Mouse (Mus musculus) v-Abl transformed pro-B cells (cell line): ENCODE measurements around the gene Rsrc1.

Experiments
- in situ Hi-C, 2 experiments: fragments of 400-800 bp; cut with MboI; formaldehyde crosslinking; loops; one replicate each; pipeline ENCODE4 v1.15.1; 2025; ENCODE audit not compliant: unreplicated experiment in 2 of 2

Gene Rsrc1

DNA sequence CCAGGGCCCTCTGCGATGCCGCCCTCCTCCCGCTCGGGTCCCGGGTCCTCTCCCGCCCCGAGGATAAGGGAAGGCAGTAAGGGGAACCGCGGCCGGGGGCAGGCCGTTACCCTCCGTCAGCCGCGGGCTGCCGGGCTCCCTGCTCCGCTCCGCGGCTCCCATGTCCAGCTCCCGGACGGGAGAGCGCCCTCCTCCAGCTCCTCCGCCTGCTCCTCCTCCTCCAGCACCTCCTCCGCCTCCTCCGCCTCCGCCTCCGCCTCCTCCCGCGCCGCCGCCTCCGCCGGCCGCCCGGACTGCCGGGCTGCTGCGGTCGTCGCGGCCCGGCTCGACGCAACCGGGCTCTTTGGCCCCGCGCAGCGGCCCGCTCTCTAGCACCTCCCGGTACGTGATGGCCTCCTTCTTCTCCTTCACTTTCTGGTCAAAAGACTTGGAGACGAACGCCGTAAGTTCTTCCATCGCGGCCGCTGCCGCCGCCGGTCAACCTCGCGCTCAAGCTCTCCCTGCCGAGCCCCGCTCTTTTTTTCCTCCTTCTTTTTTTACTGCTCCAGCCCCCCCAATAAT is at the start of gene Rsrc1:
Rsrc1 (plus strand) TSS at position 290 of the 561 bp plus-strand sequence.
- in situ Hi-C loops: loop anchor here (5.0 to 25.0 kb wide), 10 partner anchors 361 to 1706 kb away; partner anchors contain the start of genes Ccnl1 (in 2 of the 2), Il12a (in 1 of the 2), Ssr3 (in 1 of the 2) and Tiparp (in 1 of the 2)

DNA sequence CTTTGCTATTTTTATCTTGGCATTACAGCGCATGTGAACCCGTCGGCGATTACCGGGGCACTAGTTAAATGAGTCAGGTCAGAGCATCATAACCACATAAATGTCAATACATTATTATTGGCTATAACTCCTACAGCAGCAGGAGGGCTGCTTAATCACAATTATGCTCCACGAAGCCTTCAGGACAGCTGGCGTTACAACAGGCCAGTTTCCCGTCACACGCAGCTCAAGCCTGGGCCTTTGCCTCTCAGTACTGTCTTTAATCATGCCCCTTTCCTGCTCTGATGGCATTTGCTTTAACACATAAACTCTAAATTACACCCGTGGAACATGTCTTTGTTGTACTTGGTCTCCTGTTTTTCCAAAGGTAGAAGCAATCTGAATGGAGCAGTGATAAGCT is 41.5 kb upstream of the Rsrc1 start:
- in situ Hi-C loops: no loop called here

DNA sequence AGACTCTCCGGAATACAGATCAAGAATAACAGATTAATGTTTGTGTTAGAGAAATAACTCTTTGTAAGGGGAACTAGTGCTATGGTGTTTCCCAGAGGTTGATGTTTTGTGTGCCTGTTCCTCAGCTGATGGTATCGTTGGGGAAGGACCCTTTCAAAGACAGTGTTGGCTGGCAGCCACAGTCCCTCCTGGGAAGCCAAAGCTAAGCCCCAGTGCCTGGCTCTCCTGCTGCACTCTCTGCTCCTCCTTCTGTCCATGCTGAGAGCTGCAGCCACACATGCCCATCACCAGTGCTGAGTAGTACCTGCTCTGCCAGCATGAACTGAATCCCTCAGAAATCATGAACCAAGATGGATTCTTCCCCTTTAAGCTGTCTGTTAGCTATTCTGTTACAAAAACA is 26.1 kb upstream of the Rsrc1 start:
- in situ Hi-C loops: no loop called here

DNA sequence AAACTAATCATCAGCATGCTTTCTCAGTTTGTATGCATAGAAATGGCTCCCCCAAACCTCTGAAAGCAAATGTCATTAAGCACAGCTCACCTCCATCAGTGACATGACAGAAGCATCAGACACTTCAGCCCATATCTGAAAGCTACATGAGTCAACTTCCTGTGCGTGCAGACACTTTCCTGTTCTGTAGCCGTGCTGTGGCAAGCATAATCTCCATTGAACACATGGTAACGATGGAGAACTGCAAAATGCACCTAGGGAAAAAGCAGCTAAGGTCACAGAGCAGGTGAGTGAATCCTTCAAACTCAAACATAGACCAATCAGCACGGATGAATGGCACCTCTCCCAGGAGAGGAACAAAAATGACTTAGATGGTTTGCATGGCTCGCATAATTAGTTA is 21.2 kb upstream of the Rsrc1 start:
- in situ Hi-C loops: no loop called here

DNA sequence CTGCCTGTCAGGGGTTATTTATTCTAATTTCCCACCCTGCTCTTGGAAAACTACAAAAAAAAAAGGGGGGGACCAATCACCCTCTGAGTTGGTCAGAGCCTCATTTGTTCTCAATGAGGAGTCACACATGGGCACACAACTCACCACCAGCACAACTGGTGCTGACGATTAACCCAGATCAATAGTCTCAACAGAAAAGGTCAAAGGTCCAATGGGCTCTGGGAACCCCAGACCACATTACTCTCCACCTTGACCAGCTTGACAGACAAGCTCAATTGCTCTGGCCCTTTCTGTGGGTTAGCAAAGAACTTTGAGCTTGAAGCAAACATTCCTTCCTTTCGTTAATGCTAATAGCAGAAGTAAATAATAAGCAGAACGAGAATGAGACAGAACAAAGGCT is 16.3 kb upstream of the Rsrc1 start:
- in situ Hi-C loops: no loop called here

GRCm38 (mm10) chr3:66967508-66967907 is 13.7 kb upstream of the Rsrc1 start:
- in situ Hi-C loops: no loop called here

DNA sequence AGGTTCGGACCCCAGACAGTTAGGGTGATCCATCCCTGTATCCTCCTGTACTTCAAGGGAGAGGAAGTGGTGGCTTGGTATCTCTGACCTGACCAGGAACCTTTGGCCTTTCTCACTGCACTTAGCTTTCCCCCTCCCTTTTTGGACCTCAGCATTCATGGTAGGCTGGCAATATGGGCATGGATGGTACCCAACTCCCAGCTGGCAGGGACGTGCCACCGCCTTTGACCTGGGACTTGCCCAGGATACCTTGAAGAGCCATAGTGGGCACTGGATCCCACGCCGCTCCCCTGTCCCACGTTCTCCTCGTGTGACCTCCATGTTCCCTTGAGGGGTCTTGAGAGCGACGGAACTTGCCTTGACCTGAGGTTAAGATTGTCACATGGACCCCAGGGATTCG is 10.9 kb upstream of the Rsrc1 start:
- in situ Hi-C loops: no loop called here

DNA sequence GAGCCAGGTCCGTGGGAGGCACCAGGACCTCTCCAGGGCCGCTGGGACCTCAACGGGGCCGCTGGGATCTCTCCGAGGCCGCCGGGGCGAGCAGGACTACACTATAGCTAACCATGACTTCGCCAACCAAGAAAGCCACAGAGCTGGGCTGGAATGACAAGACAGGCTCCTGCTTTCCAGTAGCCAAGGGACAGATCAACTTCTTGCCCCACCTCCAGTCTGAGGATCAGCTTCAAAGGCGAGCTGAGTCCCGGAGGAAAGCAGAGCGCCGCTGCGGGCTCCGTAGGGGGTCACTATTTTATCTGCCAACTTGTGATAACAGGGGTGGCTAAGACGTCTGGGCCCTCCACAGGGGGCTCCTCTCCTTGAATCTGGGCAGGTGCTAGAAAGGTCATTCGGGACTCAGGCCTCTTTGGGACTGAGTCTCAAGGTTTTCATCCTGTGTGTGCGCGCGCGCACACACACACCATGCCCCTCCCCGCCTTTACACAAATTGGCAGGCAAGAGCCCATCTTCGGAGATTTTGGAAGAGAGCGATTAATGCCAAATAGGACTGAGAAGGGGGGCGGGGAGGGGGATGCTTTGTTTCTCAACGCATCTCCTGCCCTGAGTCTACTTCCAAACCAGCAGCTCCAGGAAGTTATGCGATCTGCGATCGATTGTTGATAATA is 10.4 kb upstream of the Rsrc1 start:
- in situ Hi-C loops: no loop called here

DNA sequence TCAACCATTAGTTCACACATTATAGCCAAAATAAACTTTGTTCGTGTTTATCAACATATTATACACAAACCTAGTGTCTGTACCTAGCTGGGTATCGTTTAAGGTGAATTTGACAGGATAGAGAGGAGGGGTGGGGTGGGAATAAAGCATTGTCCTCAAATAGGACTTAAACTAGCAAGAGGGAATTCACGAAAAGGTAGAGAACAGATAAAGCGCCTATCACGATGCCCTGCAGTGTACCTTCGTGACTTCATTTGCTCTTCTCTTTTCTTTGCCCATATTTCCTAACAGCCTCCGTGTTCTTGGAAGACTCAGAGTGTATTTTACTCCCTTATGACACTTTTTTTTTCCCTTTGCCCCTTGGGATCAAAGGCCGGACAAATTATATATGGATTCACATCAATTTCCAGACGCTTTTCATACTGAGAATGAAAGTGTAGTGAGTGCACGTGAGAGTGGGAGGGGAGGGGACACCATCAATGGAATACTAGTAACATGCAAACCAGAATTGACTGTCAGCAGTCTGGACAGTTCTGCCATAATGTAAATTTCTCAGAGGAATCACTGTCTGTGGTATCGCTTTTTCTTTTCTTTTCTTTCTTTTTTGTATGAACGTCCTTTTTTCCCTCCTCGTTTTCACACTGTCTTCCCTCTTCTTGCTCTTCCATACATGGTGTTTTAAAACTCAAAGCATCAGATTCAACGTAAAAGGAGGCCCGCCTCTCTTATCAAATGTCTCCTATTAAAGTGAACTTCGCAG is 8.8 kb upstream of the Rsrc1 start:
- in situ Hi-C loops: no loop called here

DNA sequence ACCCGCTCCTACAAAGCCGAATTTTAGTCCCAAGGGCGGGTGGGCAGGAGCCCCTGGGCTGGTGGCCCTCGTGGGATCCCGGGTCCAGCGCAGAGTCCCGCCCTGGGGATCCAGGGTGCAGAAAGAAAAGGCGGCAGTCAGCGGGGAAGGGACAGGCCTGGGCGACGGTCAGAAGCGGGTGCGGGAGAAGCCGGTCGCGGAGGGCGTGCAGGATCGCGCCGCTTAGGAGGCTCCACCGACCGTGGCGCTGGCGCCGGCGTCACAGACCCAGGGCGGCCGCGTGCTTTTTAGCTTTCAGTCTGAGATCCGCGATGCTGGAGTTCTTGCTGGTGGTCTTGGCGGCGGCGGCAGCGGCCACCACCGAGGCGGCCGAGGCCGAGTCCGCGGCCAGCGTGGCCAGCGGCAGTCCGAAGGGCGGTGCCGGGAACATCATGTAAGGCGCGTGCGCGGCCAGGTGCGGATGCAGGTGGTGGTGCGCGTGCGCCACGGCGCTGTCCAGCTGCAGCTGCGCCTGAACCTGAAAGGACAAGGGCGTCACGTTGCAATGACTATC is 7.7 kb upstream of the Rsrc1 start:
- in situ Hi-C loops: no loop called here

GRCm38 (mm10) chr3:66974501-66974900 is 6.7 kb upstream of the Rsrc1 start:
- in situ Hi-C loops: no loop called here

GRCm38 (mm10) chr3:66976889-66977615 is 4.1 kb upstream of the Rsrc1 start:
- in situ Hi-C loops: loop anchor here (25.0 kb wide), 6 partner anchors 510 to 1710 kb away; partner anchors contain the start of genes Ccnl1 (in 1 of the 2), Il12a (in 1 of the 2), Ssr3 (in 1 of the 2) and Tiparp (in 1 of the 2)

GRCm38 (mm10) chr3:66977811-66978456 is 3.3 kb upstream of the Rsrc1 start:
- in situ Hi-C loops: loop anchor here (25.0 kb wide), 6 partner anchors 509 to 1709 kb away; partner anchors contain the start of genes Ccnl1 (in 1 of the 2), Il12a (in 1 of the 2), Ssr3 (in 1 of the 2) and Tiparp (in 1 of the 2)

GRCm38 (mm10) chr3:66978457-66979381 is 2.5 kb upstream of the Rsrc1 start:
- in situ Hi-C loops: loop anchor here (25.0 kb wide), 6 partner anchors 509 to 1709 kb away; partner anchors contain the start of genes Ccnl1 (in 1 of the 2), Il12a (in 1 of the 2), Ssr3 (in 1 of the 2) and Tiparp (in 1 of the 2)

- in situ Hi-C loops: loop anchor here (25.0 kb wide), 6 partner anchors 508 to 1708 kb away; partner anchors contain the start of genes Ccnl1 (in 1 of the 2), Il12a (in 1 of the 2), Ssr3 (in 1 of the 2) and Tiparp (in 1 of the 2)
Observed at GRCm38 (mm10) chr3:66979491-66979890, 1.7 kb upstream of the Rsrc1 start.

- in situ Hi-C loops: loop anchor here (5.0 to 25.0 kb wide), 10 partner anchors 362 to 1707 kb away; partner anchors contain the start of genes Ccnl1 (in 2 of the 2), Il12a (in 1 of the 2), Ssr3 (in 1 of the 2) and Tiparp (in 1 of the 2)
Observed at GRCm38 (mm10) chr3:66980111-66980975, 847 bp upstream of the Rsrc1 start.

GRCm38 (mm10) chr3:66981706-66982105 is 516 bp downstream of the Rsrc1 start, which contains the start of gene Shox2:
Shox2 (minus strand) TSS chr3:66981771.
- in situ Hi-C loops: loop anchor here (5.0 to 25.0 kb wide), 10 partner anchors 361 to 1706 kb away; partner anchors contain the start of genes Ccnl1 (in 2 of the 2), Il12a (in 1 of the 2), Ssr3 (in 1 of the 2) and Tiparp (in 1 of the 2)
